Mouse (Mus musculus): ENCODE data around the gene Trpd52l3.
A peak's percentile ranks its signal among the peaks of the same experiment; 100 is the strongest.

Trpd52l3 gene

GRCm38 (mm10) chr19:30029894-30030635 lies 26.5 kb downstream of the Trpd52l3 start, which contains the start of gene Uhrf2:
Gene Uhrf2, plus strand, starts transcription at chr19:30030513.
- DNase-seq = peak; percentile 98

- peak; percentile 49 for DNase-seq
Observed at GRCm38 (mm10) chr19:30030636-30031467, 27.3 kb downstream of the Trpd52l3 start.

DNA sequence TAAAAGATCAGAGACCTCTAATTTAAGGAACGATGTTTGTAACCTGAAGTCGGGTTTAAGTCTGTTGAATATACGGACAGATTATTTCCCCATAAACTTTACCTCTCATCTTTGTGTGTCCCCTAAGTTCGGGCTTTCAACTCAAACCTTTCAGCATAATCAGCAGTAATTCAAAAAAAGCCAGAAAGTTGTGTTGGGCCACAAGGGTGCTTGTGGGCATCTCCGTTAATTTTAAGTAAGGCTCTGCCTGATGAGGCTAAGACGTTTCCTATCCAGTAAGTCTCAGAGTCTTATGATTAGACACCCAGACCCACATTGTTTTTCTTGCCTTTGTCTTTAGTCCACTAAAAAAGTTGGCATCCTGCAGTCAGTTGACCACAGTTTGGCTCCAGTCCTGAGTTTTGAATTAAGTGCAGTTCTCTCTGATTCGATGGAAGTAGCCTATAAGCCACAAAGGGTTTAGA lies 27.9 kb downstream of the Trpd52l3 start:
- DNase-seq = no peak

GRCm38 (mm10) chr19:30032206-30032605 lies 28.6 kb downstream of the Trpd52l3 start:
- no peak for DNase-seq

GRCm38 (mm10) chr19:30035361-30035760 lies 31.8 kb downstream of the Trpd52l3 start:
- no peak for DNase-seq

- DNase-seq = no peak
Observed at GRCm38 (mm10) chr19:30043691-30044090, 40.1 kb downstream of the Trpd52l3 start.

- DNase-seq = no peak
Observed at GRCm38 (mm10) chr19:30044630-30045029, 41.0 kb downstream of the Trpd52l3 start.

- DNase-seq = peak; percentile 62
Observed at GRCm38 (mm10) chr19:30045857-30046256, 42.3 kb downstream of the Trpd52l3 start.

GRCm38 (mm10) chr19:30050584-30050983 lies 47.0 kb downstream of the Trpd52l3 start:
- no peak for DNase-seq

- no peak for DNase-seq
Observed at GRCm38 (mm10) chr19:30051479-30051878, 47.9 kb downstream of the Trpd52l3 start.

GRCm38 (mm10) chr19:30054218-30054617 lies 50.6 kb downstream of the Trpd52l3 start:
- DNase-seq = no peak
